Mouse (Mus musculus): ENCODE data around the gene Pknox1. TPM values are rescaled to one million over a fixed set of nuclear protein-coding genes. Genes with fewer than 3 reads are reported as not detected.
A peak's percentile ranks its signal among the peaks of the same experiment; 100 is the strongest.
"Not testable (repeated sequence)": the region's sequence is repeated elsewhere in the genome, so short reads cannot be mapped to it uniquely, and the experiment has no call there.

Gene Pknox1
- polyA plus RNA-seq (2016; fragmentation: Nextera tagmentation; extraction: Ambion mirVana) = 18.3 and 19.1 TPM in 2 replicates

- Histone ChIP-seq H3K4me1 (peaks cover 35% of the 10 kb centered on the region), H3K36me3 (replicated peaks) (peaks cover 9% of the 10 kb centered on the region), H3K27ac (peak within 1 kb of the TSS; percentile 97), H3K27me3 (ENCODE audit: poor library complexity, severe bottlenecking) (no peaks in the 10 kb centered on the region), H3K9me3 (no peaks in the 10 kb centered on the region), H3K4me3 (peak within 1 kb of the TSS; percentile 81)
- under 1% methylated on average over 45 of the region's 72 CpGs for WGBS
- peak; percentile 98 for DNase-seq (ENCODE audit: extremely low spot score, low spot score)
Observed at GRCm38 (mm10) chr17:31564015-31564857, at the start of gene Pknox1. Gene Pknox1 (plus strand): TSS chr17:31564734.

GRCm38 (mm10) chr17:31519344-31519945, 45.1 kb upstream of the Pknox1 start:
- 2% methylated on average over 7 of the region's 7 CpGs for WGBS
- Histone ChIP-seq H3K4me3 (peak overlapping the region; percentile 85), H3K27me3 (ENCODE audit: poor library complexity, severe bottlenecking) (no peaks in the 10 kb centered on the region), H3K4me1 (peaks cover 24% of the 10 kb centered on the region), H3K27ac (peak overlapping the region; percentile 91), H3K9me3 (no peaks in the 10 kb centered on the region), H3K36me3 (replicated peaks) (peaks cover 22% of the 10 kb centered on the region)
- DNase-seq (ENCODE audit: extremely low spot score, low spot score) = no peak

GRCm38 (mm10) chr17:31519946-31520838, 44.3 kb upstream of the Pknox1 start, which contains the start of the genes Wdr4 and Ndufv3:
Gene Wdr4 (minus strand): TSS chr17:31519980.
Gene Ndufv3 (plus strand): TSS chr17:31520115.
- H3K4me3 ChIP-seq = peak within 1 kb of the TSS; percentile 85
- no peaks in the 10 kb centered on the region for H3K9me3 ChIP-seq
- H3K27me3 ChIP-seq (ENCODE audit: poor library complexity, severe bottlenecking) = no peaks in the 10 kb centered on the region
- peak within 1 kb of the TSS; percentile 91 for H3K27ac ChIP-seq
- peak; percentile 98 for DNase-seq (ENCODE audit: extremely low spot score, low spot score)
- H3K4me1 ChIP-seq = peaks cover 24% of the 10 kb centered on the region
- H3K36me3 ChIP-seq (replicated peaks) = peaks cover 28% of the 10 kb centered on the region
- under 1% methylated on average over 45 of the region's 45 CpGs for WGBS

GRCm38 (mm10) chr17:31520895-31521294, 43.6 kb upstream of the Pknox1 start:
- no peak overlapping the region; the same call in 1 of the 2 replicates for H3K27ac ChIP-seq
- no peaks in the 10 kb centered on the region for H3K27me3 ChIP-seq (ENCODE audit: poor library complexity, severe bottlenecking)
- DNase-seq (ENCODE audit: extremely low spot score, low spot score) = no peak
- 20% methylated on average over 3 of the region's 3 CpGs for WGBS
- H3K9me3 ChIP-seq = no peaks in the 10 kb centered on the region
- peaks cover 32% of the 10 kb centered on the region for H3K36me3 ChIP-seq (replicated peaks)
- H3K4me3 ChIP-seq = peak overlapping the region; percentile 85
- peaks cover 24% of the 10 kb centered on the region for H3K4me1 ChIP-seq

- 91% methylated on average over 6 of the region's 6 CpGs for WGBS
- H3K4me3 ChIP-seq = no peak overlapping the region
Observed at GRCm38 (mm10) chr17:31521948-31522347, 42.6 kb upstream of the Pknox1 start.

GRCm38 (mm10) chr17:31525114-31525513, 39.4 kb upstream of the Pknox1 start:
- Histone ChIP-seq H3K4me1 (peaks cover 22% of the 10 kb centered on the region), H3K27me3 (ENCODE audit: poor library complexity, severe bottlenecking) (no peaks in the 10 kb centered on the region), H3K4me3 (no peak overlapping the region), H3K27ac (no peak overlapping the region), H3K36me3 (replicated peaks) (peaks cover 67% of the 10 kb centered on the region), H3K9me3 (no peaks in the 10 kb centered on the region)
- WGBS = 95% methylated on average over 4 of the region's 4 CpGs
- no peak for DNase-seq (ENCODE audit: extremely low spot score, low spot score)

More at GRCm38 (mm10) chr17:31521948-31522347, 42.6 kb upstream of the Pknox1 start:
- H3K36me3 ChIP-seq (replicated peaks) = peaks cover 39% of the 10 kb centered on the region
- H3K9me3 ChIP-seq = no peaks in the 10 kb centered on the region
- H3K27ac ChIP-seq = no peak overlapping the region
- H3K4me1 ChIP-seq = peaks cover 24% of the 10 kb centered on the region
- no peaks in the 10 kb centered on the region for H3K27me3 ChIP-seq (ENCODE audit: poor library complexity, severe bottlenecking)
- no peak for DNase-seq (ENCODE audit: extremely low spot score, low spot score)

GRCm38 (mm10) chr17:31525816-31526215, 38.7 kb upstream of the Pknox1 start:
- H3K36me3 ChIP-seq (replicated peaks) = peaks cover 71% of the 10 kb centered on the region
- H3K4me1 ChIP-seq = peaks cover 17% of the 10 kb centered on the region
- no peaks in the 10 kb centered on the region for H3K9me3 ChIP-seq
- H3K27me3 ChIP-seq (ENCODE audit: poor library complexity, severe bottlenecking) = no peaks in the 10 kb centered on the region
- H3K27ac ChIP-seq = no peak overlapping the region
- DNase-seq (ENCODE audit: extremely low spot score, low spot score) = no peak
- WGBS = 98% methylated on average over 3 of the region's 3 CpGs
- no peak overlapping the region for H3K4me3 ChIP-seq

GRCm38 (mm10) chr17:31529314-31529713, 35.2 kb upstream of the Pknox1 start:
- Histone ChIP-seq H3K27me3 (ENCODE audit: poor library complexity, severe bottlenecking) (no peaks in the 10 kb centered on the region), H3K36me3 (replicated peaks) (peaks cover 65% of the 10 kb centered on the region), H3K4me3 (no peak overlapping the region), H3K4me1 (0 out of 2 replicates have a peak, but pooled peaks cover 5% of the 10 kb centered on the region), H3K27ac (no peak overlapping the region), H3K9me3 (no peaks in the 10 kb centered on the region)
- peak; percentile 39 for DNase-seq (ENCODE audit: extremely low spot score, low spot score)
- WGBS = 26% methylated on average over 15 of the region's 15 CpGs

- 88% methylated on average over 14 of the region's 14 CpGs for WGBS
- H3K27ac ChIP-seq = no peak overlapping the region
- H3K36me3 ChIP-seq (replicated peaks) = peaks cover 50% of the 10 kb centered on the region
Observed at GRCm38 (mm10) chr17:31531441-31532158, 32.9 kb upstream of the Pknox1 start.

GRCm38 (mm10) chr17:31532331-31532730, 32.2 kb upstream of the Pknox1 start:
- H3K27me3 ChIP-seq (ENCODE audit: poor library complexity, severe bottlenecking); H3K27ac ChIP-seq; DNase-seq (ENCODE audit: extremely low spot score, low spot score); H3K9me3 ChIP-seq; H3K4me3 ChIP-seq: not testable (repeated sequence)
- Histone ChIP-seq H3K4me1 (peaks cover 22% of the 10 kb centered on the region), H3K36me3 (replicated peaks) (peaks cover 43% of the 10 kb centered on the region)
- WGBS = 91% methylated on average over 4 of the region's 4 CpGs

More at GRCm38 (mm10) chr17:31531441-31532158, 32.9 kb upstream of the Pknox1 start:
- no peak for DNase-seq (ENCODE audit: extremely low spot score, low spot score)
- Histone ChIP-seq H3K4me1 (peaks cover 22% of the 10 kb centered on the region), H3K4me3 (no peak overlapping the region), H3K27me3 (ENCODE audit: poor library complexity, severe bottlenecking) (no peaks in the 10 kb centered on the region), H3K9me3 (no peaks in the 10 kb centered on the region)

- no peaks in the 10 kb centered on the region for H3K27me3 ChIP-seq (ENCODE audit: poor library complexity, severe bottlenecking)
- H3K4me1 ChIP-seq = peaks cover 17% of the 10 kb centered on the region
- peak overlapping the region; percentile 86 for H3K27ac ChIP-seq
- no peaks in the 10 kb centered on the region for H3K9me3 ChIP-seq
- DNase-seq (ENCODE audit: extremely low spot score, low spot score) = no peak
- 86% methylated on average over 4 of the region's 4 CpGs for WGBS
- no peak overlapping the region for H3K4me3 ChIP-seq
- H3K36me3 ChIP-seq (replicated peaks) = peaks cover 17% of the 10 kb centered on the region
Observed at GRCm38 (mm10) chr17:31535358-31535757, 29.2 kb upstream of the Pknox1 start.
